Mouse (Mus musculus): ENCODE results near the gene Gm8909. TPM values are rescaled to one million over a fixed set of nuclear protein-coding genes. Genes with fewer than 3 reads are reported as not detected.
A peak's percentile ranks its signal among the peaks of the same experiment; 100 is the strongest.
"Not testable (repeated sequence)": the region's sequence is repeated elsewhere in the genome, so short reads cannot be mapped to it uniquely, and the experiment has no call there.

The Gm8909 gene
- polyA plus RNA-seq, 1 experiment from 2014 or later, result 3.0 TPM

DNA sequence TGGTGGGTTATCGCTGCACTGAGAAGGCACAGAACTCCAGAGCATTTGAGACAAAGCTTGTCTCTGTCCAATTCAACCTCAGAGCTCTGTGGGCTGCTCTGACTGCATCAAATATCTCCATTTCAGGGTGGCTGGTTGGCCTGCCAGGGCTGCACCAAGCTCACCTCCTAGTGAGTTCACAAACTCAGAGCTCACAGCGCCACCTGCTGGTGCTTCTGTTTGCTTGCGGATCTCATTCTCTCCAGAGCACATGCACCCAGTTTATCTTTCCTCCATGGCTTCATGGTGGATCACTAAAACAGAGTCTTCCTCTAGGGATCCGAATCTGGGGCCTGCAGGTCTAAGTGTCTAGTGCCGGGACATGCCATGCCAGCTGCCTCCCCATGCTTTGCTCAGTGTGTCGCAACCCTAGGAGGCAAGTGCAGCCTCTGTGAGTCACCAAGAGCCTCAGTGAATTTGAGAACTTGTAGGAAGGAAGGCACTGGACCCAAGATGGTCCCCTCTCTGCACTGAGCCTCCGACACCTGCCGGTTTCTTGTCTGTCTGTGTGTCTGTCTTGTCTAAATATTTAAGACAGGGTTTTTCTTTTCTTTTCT lies 25.3 kb upstream of the Gm8909 start:
- no peak overlapping the region for H3K9ac ChIP-seq (replicated peaks; ENCODE audit: low read depth, low read length)
- no peaks in the 10 kb centered on the region for H3K36me3 ChIP-seq (ENCODE audit: control insufficient read depth, insufficient read depth, low read length)
- no peak overlapping the region for H3K27ac ChIP-seq (ENCODE audit: low read length)
- no peak overlapping the region for H3K4me2 ChIP-seq (replicated peaks; ENCODE audit: low read depth, low read length)
- H3K4me3 ChIP-seq (ENCODE audit: low read depth, low read length), result no peak overlapping the region
- peaks cover under 1% of the 10 kb centered on the region; the same call in 1 of the 2 replicates for H3K27me3 ChIP-seq (ENCODE audit: control insufficient read depth, insufficient read depth, low read length)
- 29% methylated on average over 8 of the region's 8 CpGs for WGBS
- H3K4me1 ChIP-seq (ENCODE audit: control insufficient read depth, insufficient read depth, low read length), result no peaks in the 10 kb centered on the region
- no peak for ATAC-seq (ENCODE audit: insufficient number of reproducible peaks, insufficient read depth, low FRiP score, low read depth)
- H3K9me3 ChIP-seq (ENCODE audit: control insufficient read depth, low read depth, low read length), result no peaks in the 10 kb centered on the region

- H3K36me3 ChIP-seq (ENCODE audit: control insufficient read depth, insufficient read depth, low read length), result no peaks in the 10 kb centered on the region
- H3K4me3 ChIP-seq (ENCODE audit: low read depth, low read length), result no peak overlapping the region
- H3K4me1 ChIP-seq (ENCODE audit: control insufficient read depth, insufficient read depth, low read length), result no peaks in the 10 kb centered on the region
- no peak overlapping the region for H3K9ac ChIP-seq (replicated peaks; ENCODE audit: low read depth, low read length)
- 0 out of 2 replicates have a peak, but pooled peaks cover 2% of the 10 kb centered on the region for H3K27me3 ChIP-seq (ENCODE audit: control insufficient read depth, insufficient read depth, low read length)
- no peak overlapping the region for H3K4me2 ChIP-seq (replicated peaks; ENCODE audit: low read depth, low read length)
- H3K27ac ChIP-seq (ENCODE audit: low read length), result no peak overlapping the region
- 62% methylated on average over 2 of the region's 2 CpGs for WGBS
- ATAC-seq (ENCODE audit: insufficient number of reproducible peaks, insufficient read depth, low FRiP score, low read depth), result no peak
- no peaks in the 10 kb centered on the region for H3K9me3 ChIP-seq (ENCODE audit: control insufficient read depth, low read depth, low read length)
Measured at GRCm38 (mm10) chr17:36192371-36192770, 24.0 kb upstream of the Gm8909 start.

DNA sequence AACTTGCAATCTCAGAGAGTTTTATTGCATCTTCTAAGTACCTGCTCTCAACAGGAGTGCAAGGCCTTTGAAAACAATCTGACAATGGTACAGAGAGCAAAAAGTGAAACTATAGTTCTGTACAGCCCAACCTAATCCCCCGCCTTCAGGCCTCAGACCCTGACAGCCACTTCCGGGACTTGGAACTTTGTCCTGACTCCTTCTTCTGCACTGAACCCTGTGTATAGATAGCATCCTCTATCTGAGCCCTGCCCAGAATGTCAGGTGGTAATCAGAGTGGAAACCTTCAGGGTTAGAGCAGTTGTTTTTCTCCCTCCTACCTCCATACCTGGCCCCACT lies 21.8 kb upstream of the Gm8909 start, which contains the start of gene H2-T3:
Gene H2-T3 (minus strand): TSS at position 119 of the 339 bp plus-strand sequence.
- Histone ChIP-seq H3K27me3 (ENCODE audit: control insufficient read depth, insufficient read depth, low read length) (0 out of 2 replicates have a peak, but pooled peaks cover 2% of the 10 kb centered on the region), H3K36me3 (ENCODE audit: control insufficient read depth, insufficient read depth, low read length) (no peaks in the 10 kb centered on the region), H3K4me1 (ENCODE audit: control insufficient read depth, insufficient read depth, low read length) (no peaks in the 10 kb centered on the region), H3K4me2 (replicated peaks; ENCODE audit: low read depth, low read length) (no peak within 1 kb of the TSS), H3K9me3 (ENCODE audit: control insufficient read depth, low read depth, low read length) (no peaks in the 10 kb centered on the region), H3K27ac (ENCODE audit: low read length) (no peak within 1 kb of the TSS), H3K9ac (replicated peaks; ENCODE audit: low read depth, low read length) (no peak within 1 kb of the TSS), H3K4me3 (ENCODE audit: low read depth, low read length) (no peak within 1 kb of the TSS)
- WGBS, result 83% methylated on average over 2 of the region's 2 CpGs
- ATAC-seq (ENCODE audit: insufficient number of reproducible peaks, insufficient read depth, low FRiP score, low read depth), result no peak

DNA sequence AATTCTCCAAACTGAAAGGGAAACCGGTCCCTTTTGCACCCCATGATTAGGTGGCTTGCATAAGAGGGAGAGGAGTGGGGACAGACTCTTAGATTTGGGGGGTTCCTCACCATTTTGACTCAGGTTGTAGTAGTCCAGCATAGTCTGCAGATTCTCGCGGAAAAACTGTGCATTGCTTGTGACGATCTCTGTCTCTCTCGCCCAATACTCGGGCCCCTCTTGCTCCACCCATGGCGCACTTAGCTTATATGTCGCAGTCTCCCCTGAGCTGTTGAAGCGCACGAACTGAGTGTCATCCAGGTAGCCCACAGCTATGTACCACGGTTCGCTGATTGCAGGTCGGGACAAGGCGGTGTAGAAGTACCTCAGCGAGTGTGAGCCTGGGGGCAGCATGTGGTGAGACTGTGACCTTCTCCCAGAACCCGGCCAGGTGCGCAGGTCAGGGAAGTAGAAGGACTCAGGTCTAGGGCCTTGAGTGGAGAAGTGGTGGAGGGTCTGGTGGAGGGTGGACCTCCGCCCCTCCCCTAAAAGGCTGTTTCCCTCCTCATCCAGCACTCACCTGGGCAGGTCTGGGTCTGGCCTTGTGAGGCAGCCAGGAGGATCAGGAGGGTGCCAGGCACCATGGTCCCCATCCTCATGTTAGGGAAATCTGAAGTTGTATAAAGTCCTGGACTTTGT lies 21.3 kb upstream of the Gm8909 start:
- 39% methylated on average over 18 of the region's 18 CpGs for WGBS
- H3K27me3 ChIP-seq (ENCODE audit: control insufficient read depth, insufficient read depth, low read length), result 0 out of 2 replicates have a peak, but pooled peaks cover 2% of the 10 kb centered on the region
- no peak overlapping the region for H3K27ac ChIP-seq (ENCODE audit: low read length)
- H3K9ac ChIP-seq (replicated peaks; ENCODE audit: low read depth, low read length), result no peak overlapping the region
- no peak overlapping the region for H3K4me3 ChIP-seq (ENCODE audit: low read depth, low read length)
- ATAC-seq (ENCODE audit: insufficient number of reproducible peaks, insufficient read depth, low FRiP score, low read depth), result no peak
- H3K4me2 ChIP-seq (replicated peaks; ENCODE audit: low read depth, low read length), result no peak overlapping the region
- H3K4me1 ChIP-seq (ENCODE audit: control insufficient read depth, insufficient read depth, low read length), result no peaks in the 10 kb centered on the region
- H3K36me3 ChIP-seq (ENCODE audit: control insufficient read depth, insufficient read depth, low read length), result no peaks in the 10 kb centered on the region
- H3K9me3 ChIP-seq (ENCODE audit: control insufficient read depth, low read depth, low read length), result no peaks in the 10 kb centered on the region

- H3K4me1 ChIP-seq (ENCODE audit: control insufficient read depth, insufficient read depth, low read length), result no peaks in the 10 kb centered on the region
- H3K9ac ChIP-seq (replicated peaks; ENCODE audit: low read depth, low read length), result no peak overlapping the region
- H3K4me3 ChIP-seq (ENCODE audit: low read depth, low read length), result no peak overlapping the region
- no peak overlapping the region for H3K4me2 ChIP-seq (replicated peaks; ENCODE audit: low read depth, low read length)
- no peaks in the 10 kb centered on the region for H3K36me3 ChIP-seq (ENCODE audit: control insufficient read depth, insufficient read depth, low read length)
- H3K27me3 ChIP-seq (ENCODE audit: control insufficient read depth, insufficient read depth, low read length), result 0 out of 2 replicates have a peak, but pooled peaks cover 2% of the 10 kb centered on the region
- H3K9me3 ChIP-seq (ENCODE audit: control insufficient read depth, low read depth, low read length), result no peaks in the 10 kb centered on the region
- no peak for ATAC-seq (ENCODE audit: insufficient number of reproducible peaks, insufficient read depth, low FRiP score, low read depth)
- no peak overlapping the region for H3K27ac ChIP-seq (ENCODE audit: low read length)
- 69% methylated on average over 3 of the region's 3 CpGs for WGBS
Measured at GRCm38 (mm10) chr17:36187540-36187939, 19.2 kb upstream of the Gm8909 start.

GRCm38 (mm10) chr17:36182212-36182611 lies 13.9 kb upstream of the Gm8909 start:
- Histone ChIP-seq H3K27me3 (ENCODE audit: control insufficient read depth, insufficient read depth, low read length) (no peaks in the 10 kb centered on the region), H3K9ac (replicated peaks; ENCODE audit: low read depth, low read length) (no peak overlapping the region), H3K4me1 (ENCODE audit: control insufficient read depth, insufficient read depth, low read length) (no peaks in the 10 kb centered on the region), H3K4me3 (ENCODE audit: low read depth, low read length) (no peak overlapping the region), H3K9me3 (ENCODE audit: control insufficient read depth, low read depth, low read length) (no peaks in the 10 kb centered on the region), H3K4me2 (replicated peaks; ENCODE audit: low read depth, low read length) (no peak overlapping the region), H3K27ac (ENCODE audit: low read length) (no peak overlapping the region), H3K36me3 (ENCODE audit: control insufficient read depth, insufficient read depth, low read length) (no peaks in the 10 kb centered on the region)
- 74% methylated on average over 12 of the region's 12 CpGs for WGBS
- ATAC-seq (ENCODE audit: insufficient number of reproducible peaks, insufficient read depth, low FRiP score, low read depth), result no peak

DNA sequence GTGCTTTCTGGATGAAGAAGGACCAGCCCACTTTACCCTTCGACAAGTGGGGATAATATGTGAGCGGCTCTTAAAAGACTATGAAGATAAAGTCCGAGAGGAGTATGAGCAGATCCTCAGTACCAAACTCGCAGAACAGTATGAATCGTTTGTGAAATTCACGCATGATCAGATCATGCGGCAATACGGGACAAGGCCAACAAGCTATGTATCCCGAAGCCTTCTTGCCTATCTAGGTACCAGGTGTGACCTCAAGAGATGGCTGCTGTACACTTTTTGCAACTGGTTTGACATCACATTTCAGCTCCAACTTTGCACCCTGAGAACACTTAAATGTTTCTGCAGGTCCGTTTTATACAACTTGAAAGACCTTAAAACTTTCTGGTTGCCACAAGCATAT lies 11.1 kb upstream of the Gm8909 start:
- H3K4me1 ChIP-seq (ENCODE audit: control insufficient read depth, insufficient read depth, low read length); ATAC-seq (ENCODE audit: insufficient number of reproducible peaks, insufficient read depth, low FRiP score, low read depth); H3K36me3 ChIP-seq (ENCODE audit: control insufficient read depth, insufficient read depth, low read length); H3K9ac ChIP-seq (replicated peaks; ENCODE audit: low read depth, low read length); H3K27me3 ChIP-seq (ENCODE audit: control insufficient read depth, insufficient read depth, low read length); H3K9me3 ChIP-seq (ENCODE audit: control insufficient read depth, low read depth, low read length); H3K27ac ChIP-seq (ENCODE audit: low read length): not testable (repeated sequence)
- Histone ChIP-seq H3K4me3 (ENCODE audit: low read depth, low read length) (peak overlapping the region; percentile 26; the same call in 1 of the 2 replicates), H3K4me2 (replicated peaks; ENCODE audit: low read depth, low read length) (peak overlapping the region; percentile 49)
- 12% methylated on average over 10 of the region's 10 CpGs for WGBS

DNA sequence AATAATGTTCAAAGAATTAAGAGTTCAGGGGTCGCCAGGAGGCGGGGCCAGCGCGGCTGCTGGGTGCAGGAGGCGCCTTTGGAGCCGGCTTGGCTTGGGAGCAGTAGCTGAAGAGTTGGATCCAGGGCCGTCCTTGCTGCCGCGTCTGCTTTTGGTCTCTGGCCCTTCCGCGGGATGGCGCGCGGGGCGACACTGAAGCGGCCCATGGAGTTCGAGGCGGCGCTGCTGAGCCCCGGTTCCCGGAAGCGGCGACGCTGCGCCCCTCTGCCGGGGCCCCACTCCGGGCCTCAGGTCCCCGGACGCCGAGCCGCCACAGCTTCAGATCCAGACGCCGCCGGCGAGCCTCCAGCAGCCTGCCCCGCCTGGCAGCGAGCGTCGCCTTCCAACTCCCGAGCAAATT lies 10.6 kb upstream of the Gm8909 start:
- WGBS, result under 1% methylated on average over 39 of the region's 40 CpGs
- peak; percentile 61; the same call in 1 of the 2 replicates for ATAC-seq (ENCODE audit: insufficient number of reproducible peaks, insufficient read depth, low FRiP score, low read depth)
- not testable (repeated sequence) for H3K9ac ChIP-seq (replicated peaks; ENCODE audit: low read depth, low read length); H3K36me3 ChIP-seq (ENCODE audit: control insufficient read depth, insufficient read depth, low read length); H3K27ac ChIP-seq (ENCODE audit: low read length); H3K9me3 ChIP-seq (ENCODE audit: control insufficient read depth, low read depth, low read length); H3K27me3 ChIP-seq (ENCODE audit: control insufficient read depth, insufficient read depth, low read length); H3K4me1 ChIP-seq (ENCODE audit: control insufficient read depth, insufficient read depth, low read length)
- peak overlapping the region; percentile 49 for H3K4me2 ChIP-seq (replicated peaks; ENCODE audit: low read depth, low read length)
- peak overlapping the region; percentile 26 for H3K4me3 ChIP-seq (ENCODE audit: low read depth, low read length)
